ENCODE assay signal across 20 mouse cellular contexts in the genomic region with DNA sequence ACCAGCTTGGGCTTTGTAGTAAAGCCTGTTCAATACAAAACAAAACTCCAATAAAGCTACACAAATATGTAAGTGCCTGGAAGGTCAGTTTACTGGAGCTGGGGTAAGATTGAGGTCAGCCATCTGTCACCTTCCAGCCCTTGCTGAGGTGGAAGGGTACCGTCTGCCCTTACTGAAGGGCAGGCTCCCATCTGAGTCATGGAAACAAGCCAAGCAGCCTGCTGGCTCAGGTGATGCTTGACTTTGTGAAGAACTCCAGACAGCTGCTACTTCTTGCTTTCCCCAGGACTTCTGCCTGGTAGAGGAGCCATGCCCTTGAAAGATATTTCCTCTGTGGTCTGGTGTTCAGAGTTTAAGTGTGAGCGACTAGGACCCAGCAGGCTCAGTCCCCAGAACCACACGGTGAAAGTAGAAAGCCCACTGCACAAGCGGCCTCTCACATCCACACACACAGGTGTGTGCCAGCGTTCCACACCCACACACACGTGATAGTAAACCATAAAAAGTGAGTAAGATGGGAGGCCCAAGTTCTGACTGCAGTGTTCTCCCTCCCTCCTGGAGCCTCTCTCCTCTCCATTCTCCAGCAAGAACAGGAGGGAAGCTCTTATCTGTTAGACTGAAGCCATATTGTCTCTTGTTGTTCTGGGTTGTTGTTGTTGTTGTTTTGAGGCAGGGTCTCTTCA. TPM values are rescaled to one million over a fixed set of nuclear protein-coding genes. Genes with fewer than 3 reads are reported as not detected.
A peak's percentile ranks its signal among the peaks of the same experiment; 100 is the strongest.
DNase-seq lines count a peak whose midpoint lies in the region; ATAC-seq and TF ChIP-seq lines count a peak whose summit lies in the region.
"Had no signal": no experiment of that assay in that cellular context is flagged by ENCODE, and none has a peak within 500 bp of the region (broad histone marks: within the 10 kb centered on the region; RNA-seq: fewer than 3 reads in every experiment).

No protein-coding gene starts in this region.

- WGBS in heart, embryonic 10.5 days: 87% methylated on average over 6 of the region's 6 CpGs
- 81% methylated on average over 6 of the region's 6 CpGs for WGBS in liver, embryonic 14.5 days (ENCODE audit: insufficient replicate concordance)

- H3K9me3 ChIP-seq in heart, embryonic 10.5 days: no peaks in the 10 kb centered on the region
- H3K9me3 ChIP-seq in liver, embryonic 14.5 days (ENCODE audit: control insufficient read depth, low read length): no peaks in the 10 kb centered on the region
- H3K9me3 ChIP-seq: hindbrain, embryonic 10.5 days; limb, embryonic 13.5 days; stomach, embryonic 15.5 days had no signal

- H3K9ac ChIP-seq in liver, embryonic 14.5 days (replicated peaks): peak overlapping the region; percentile 88
- H3K9ac ChIP-seq: forebrain, postnatal 0 days; limb, embryonic 13.5 days; stomach, embryonic 15.5 days had no signal

- intact Hi-C loops in heart, postnatal 14 days (cut with DNase I): no loop called here
- intact Hi-C loops in left cerebral cortex, adult 2 months (cut with DNase I): loop anchor here (2.0 kb wide), 1 partner anchor 49 kb away; no protein-coding TSS in a partner anchor
- intact Hi-C loops in left cerebral cortex, postnatal 25 days (cut with DNase I): loop anchor here (2.0 kb wide), 1 partner anchor 63 kb away; no protein-coding TSS in a partner anchor

- H3K4me1 ChIP-seq in heart, embryonic 10.5 days: peaks cover 34% of the 10 kb centered on the region
- H3K4me1 ChIP-seq in liver, embryonic 14.5 days (replicated peaks; ENCODE audit: control insufficient read depth in 2 of 2, insufficient read depth in 2 of 2, low read length in 1 of 2): peaks cover 68 to 83% of the 10 kb centered on the region in 2 experiments
- H3K4me1 ChIP-seq: hindbrain, embryonic 10.5 days; limb, embryonic 13.5 days; stomach, embryonic 15.5 days had no signal

- H3K27me3 ChIP-seq in heart, embryonic 10.5 days (ENCODE audit: insufficient read depth, poor library complexity, severe bottlenecking): no peaks in the 10 kb centered on the region
- no peaks in the 10 kb centered on the region for H3K27me3 ChIP-seq in liver, embryonic 14.5 days (ENCODE audit: control insufficient read depth, insufficient read depth, low read length)
- H3K27me3 ChIP-seq: limb, embryonic 13.5 days; stomach, embryonic 15.5 days had no signal

- no peak overlapping the region for H3K4me3 ChIP-seq in heart, embryonic 10.5 days
- H3K4me3 ChIP-seq in left cerebral cortex, adult 2 months: no peak overlapping the region
- H3K4me3 ChIP-seq in liver, embryonic 14.5 days (ENCODE audit: insufficient read depth in 1 of 2, low read depth in 2 of 2, low read length in 2 of 2): peak overlapping the region; percentile 66 to 70
- H3K4me3 ChIP-seq: hindbrain, embryonic 10.5 days; layer of hippocampus, adult 2 months; limb, embryonic 13.5 days; stomach, embryonic 15.5 days had no signal

- TF ChIP-seq CTCF in left cerebral cortex, adult 2 months (IDR thresholded peaks at IDR 0.05): no peak
- no peak for TF ChIP-seq CTCF in liver, embryonic 14.5 days (IDR thresholded peaks at IDR 0.05; ENCODE audit: low read depth)

- no peak for ATAC-seq in liver, embryonic 14.5 days (ENCODE audit: insufficient read depth)
- ATAC-seq: forebrain, postnatal 0 days; lung, postnatal 0 days had no signal

- H3K27ac ChIP-seq in heart, embryonic 10.5 days: peak overlapping the region; percentile 75
- H3K27ac ChIP-seq in left cerebral cortex, adult 2 months: peak overlapping the region; percentile 63
- peak overlapping the region; percentile 98 for H3K27ac ChIP-seq in liver, embryonic 14.5 days
- H3K27ac ChIP-seq: kidney, postnatal 0 days; layer of hippocampus, adult 2 months; limb, embryonic 13.5 days; stomach, embryonic 15.5 days had no signal

- TF ChIP-seq EP300 in liver, embryonic 14.5 days (IDR thresholded peaks at IDR 0.05; ENCODE audit: low read depth): no peak

- no peak for DNase-seq in heart, embryonic 10.5 days (ENCODE audit: low spot score)
- no peak for DNase-seq in heart, postnatal 14 days
- no peak for DNase-seq in left cerebral cortex, adult 2 months (ENCODE audit: extremely low spot score in 1 of 2, low spot score in 2 of 2)
- DNase-seq in left cerebral cortex, postnatal 25 days (ENCODE audit: low spot score in 2 of 2): no peak
- no peak for DNase-seq in liver, embryonic 14.5 days (ENCODE audit: low read depth in 3 of 3, low spot score in 3 of 3)
- DNase-seq in urinary bladder, adult 18-20 months (ENCODE audit: low spot score in 2 of 2): no peak
- DNase-seq in Muller cell, postnatal 12 days (ENCODE audit: inconsistent ontology term): no peak
- DNase-seq: B cell, adult 2 months; cerebellum, adult 8-10 months; embryo, embryonic 11 days; forebrain, postnatal 0 days; gastrocnemius, postnatal 14 days; thymus, postnatal 25 days had no signal

- H3K36me3 ChIP-seq in heart, embryonic 10.5 days: peaks cover 96% of the 10 kb centered on the region
- H3K36me3 ChIP-seq in liver, embryonic 14.5 days (replicated peaks; ENCODE audit: control insufficient read depth, insufficient read depth, low read depth): peaks cover 91% of the 10 kb centered on the region

- peak overlapping the region; percentile 90 for H3K4me2 ChIP-seq in liver, embryonic 14.5 days (ENCODE audit: low read depth)
- H3K4me2 ChIP-seq: limb, embryonic 13.5 days; stomach, embryonic 15.5 days had no signal

RNA-seq across cellular contexts. Expression of a gene that starts 24.6 kb away (rescaled TPM):
- polyA plus RNA-seq in heart, embryonic 10.5 days (2016; fragmentation: Nextera tagmentation; extraction: Ambion mirVana): 14.1 and 14.5 TPM in 2 replicates
- total RNA-seq in heart, postnatal 14 days (2021): 10 to 100 TPM; 17.2 to 18.5 TPM
- total RNA-seq in left cerebral cortex, adult 2 months (2021): 10 to 100 TPM; 49.1 to 49.5 TPM
- total RNA-seq in left cerebral cortex, postnatal 25 days (2021): 10 to 100 TPM; 47.2 to 54.7 TPM
- 95.9 and 98.3 TPM in 2 replicates for polyA plus RNA-seq in liver, embryonic 14.5 days (2012; rRNA removed)
- 48.6 and 66.8 TPM in 2 replicates for polyA plus RNA-seq in liver, embryonic 14.5 days (2014; fragmentation: Nextera tagmentation; extraction: Ambion mirVana)

RNA-seq across cellular contexts. Expression of a gene that starts 32.7 kb away (rescaled TPM):
- polyA plus RNA-seq in heart, embryonic 10.5 days (2016; fragmentation: Nextera tagmentation; extraction: Ambion mirVana): not detected in 2 replicates
- total RNA-seq in heart, postnatal 14 days (2021): not detected
- total RNA-seq in left cerebral cortex, adult 2 months (2021): under 1 TPM; 0.61 to 0.66 TPM
- under 1 TPM; 0.46 to 0.57 TPM for total RNA-seq in left cerebral cortex, postnatal 25 days (2021)
- polyA plus RNA-seq in liver, embryonic 14.5 days (2012; rRNA removed): 0.01 and 0.02 TPM in 2 replicates
- polyA plus RNA-seq in liver, embryonic 14.5 days (2014; fragmentation: Nextera tagmentation; extraction: Ambion mirVana): 0.04 TPM in 1 of 2 replicates, not detected in the other
- total RNA-seq: forebrain, postnatal 0 days; megakaryocyte-erythroid progenitor cell, adult 5-6 weeks had no signal
- polyA plus RNA-seq: hindbrain, embryonic 10.5 days; kidney, postnatal 0 days had no signal

RNA-seq across cellular contexts. Expression of a gene that starts 56.4 kb away (rescaled TPM):
- polyA plus RNA-seq in heart, embryonic 10.5 days (2016; fragmentation: Nextera tagmentation; extraction: Ambion mirVana): 5.3 and 13.6 TPM in 2 replicates
- under 1 TPM; 0.17 to 0.33 TPM for total RNA-seq in heart, postnatal 14 days (2021)
- 1 to 10 TPM; 1.6 to 1.7 TPM for total RNA-seq in left cerebral cortex, adult 2 months (2021)
- 1 to 10 TPM; 1.0 to 1.2 TPM for total RNA-seq in left cerebral cortex, postnatal 25 days (2021)
- polyA plus RNA-seq in liver, embryonic 14.5 days (2012; rRNA removed): 1.5 and 1.6 TPM in 2 replicates
- 1.5 and 1.6 TPM in 2 replicates for polyA plus RNA-seq in liver, embryonic 14.5 days (2014; fragmentation: Nextera tagmentation; extraction: Ambion mirVana)
- total RNA-seq: megakaryocyte-erythroid progenitor cell, adult 5-6 weeks had no signal

Comparison
In these comparisons a context has a peak if more than half of its experiments do, and no peak if none do; other contexts are left out.
1. H3K4me3 ChIP-seq: peak in liver, embryonic 14.5 days (2 of 2); none in heart, embryonic 10.5 days (single experiment) and left cerebral cortex, adult 2 months (single experiment).
2. Peak in every context shown above with its lines, with median percentiles within 50 percentile points of each other: H3K27ac ChIP-seq.